Mouse (Mus musculus): Measurements from ENCODE around the gene Taok3. TPM values are rescaled to one million over a fixed set of nuclear protein-coding genes. Genes with fewer than 3 reads are reported as not detected.

Gene Taok3
- polyA plus RNA-seq, 2 experiments, result 17.1 to 43.3 TPM

DNA sequence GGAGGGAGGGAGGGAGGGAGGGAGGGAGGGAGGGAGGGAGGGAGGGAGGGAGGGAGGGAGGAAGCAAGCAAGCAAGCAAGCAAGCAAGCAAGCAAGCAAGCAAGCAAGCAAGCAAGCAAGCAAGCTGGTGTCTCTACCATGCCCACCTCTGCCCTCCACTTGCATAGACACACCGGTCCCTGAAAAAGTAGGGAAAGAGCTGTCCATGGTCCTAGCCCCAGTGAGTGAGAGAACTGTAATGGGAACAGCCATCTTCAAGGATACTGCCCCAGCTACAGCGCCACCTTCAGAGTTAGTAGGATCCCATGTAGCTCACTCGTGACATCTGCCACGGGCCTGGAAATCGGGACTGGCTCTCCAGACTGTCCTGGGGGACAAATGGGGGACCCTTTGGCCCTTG lies 144.8 kb downstream of the Taok3 start:
- Histone ChIP-seq H3K9ac (replicated peaks) (no peak overlapping the region), H3K36me3 (replicated peaks; ENCODE audit: control insufficient read depth, insufficient read depth, low read depth) (peaks cover 28% of the 10 kb centered on the region), H3K4me3 (ENCODE audit: insufficient read depth in 1 of 2, low read depth in 2 of 2, low read length in 2 of 2) (no peak overlapping the region), H3K27ac (no peak overlapping the region), H3K9me3 (ENCODE audit: control insufficient read depth, low read length) (no peaks in the 10 kb centered on the region), H3K27me3 (ENCODE audit: control insufficient read depth, insufficient read depth, low read length) (no peaks in the 10 kb centered on the region), H3K4me2 (ENCODE audit: low read depth) (no peak overlapping the region), H3K4me1 (replicated peaks; ENCODE audit: control insufficient read depth in 2 of 2, insufficient read depth in 2 of 2, low read length in 1 of 2) (no peaks in the 10 kb centered on the region)
- WGBS (ENCODE audit: insufficient replicate concordance), result 80% methylated on average over 5 of the region's 5 CpGs
- no peak for TF ChIP-seq CTCF (IDR thresholded peaks at IDR 0.05; ENCODE audit: low read depth)
- TF ChIP-seq EP300 (IDR thresholded peaks at IDR 0.05; ENCODE audit: low read depth), result no peak
- ATAC-seq (ENCODE audit: insufficient read depth), result no peak
- DNase-seq (ENCODE audit: low read depth in 3 of 3, low spot score in 3 of 3), result no peak

DNA sequence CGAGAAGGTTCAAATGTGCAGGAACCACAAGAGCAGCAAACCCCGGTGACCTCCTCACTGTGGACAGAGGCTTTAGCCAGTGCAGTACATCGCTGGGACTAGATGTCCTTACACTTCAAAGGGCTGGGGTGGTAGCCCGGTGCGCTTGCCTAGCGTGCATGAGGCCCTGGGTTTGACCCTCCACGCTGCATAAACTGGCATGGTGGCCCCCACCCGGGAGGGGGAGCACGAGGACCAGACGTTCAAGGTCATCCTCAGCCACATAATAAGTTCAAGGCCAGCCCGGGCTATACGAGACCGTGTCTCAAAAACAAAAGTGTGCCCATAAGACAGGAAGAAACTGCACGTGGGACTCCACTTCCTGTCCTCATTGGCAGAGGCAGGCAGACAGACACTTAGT lies 148.0 kb downstream of the Taok3 start:
- H3K9ac ChIP-seq (replicated peaks), result no peak overlapping the region
- H3K27me3 ChIP-seq (ENCODE audit: control insufficient read depth, insufficient read depth, low read length), result no peaks in the 10 kb centered on the region
- WGBS (ENCODE audit: insufficient replicate concordance), result 79% methylated on average over 14 of the region's 14 CpGs
- no peak overlapping the region for H3K4me2 ChIP-seq (ENCODE audit: low read depth)
- DNase-seq (ENCODE audit: low read depth in 3 of 3, low spot score in 3 of 3) (no peak), ATAC-seq (ENCODE audit: insufficient read depth) (no peak)
- no peak overlapping the region for H3K27ac ChIP-seq
- H3K9me3 ChIP-seq (ENCODE audit: control insufficient read depth, low read length), result no peaks in the 10 kb centered on the region
- no peak overlapping the region for H3K4me3 ChIP-seq (ENCODE audit: insufficient read depth in 1 of 2, low read depth in 2 of 2, low read length in 2 of 2)
- H3K4me1 ChIP-seq (replicated peaks; ENCODE audit: control insufficient read depth in 2 of 2, insufficient read depth in 2 of 2, low read length in 1 of 2), result no peaks in the 10 kb centered on the region
- peaks cover 31% of the 10 kb centered on the region for H3K36me3 ChIP-seq (replicated peaks; ENCODE audit: control insufficient read depth, insufficient read depth, low read depth)
- no peak for TF ChIP-seq EP300 (IDR thresholded peaks at IDR 0.05; ENCODE audit: low read depth)
- TF ChIP-seq CTCF (IDR thresholded peaks at IDR 0.05; ENCODE audit: low read depth), result no peak

DNA sequence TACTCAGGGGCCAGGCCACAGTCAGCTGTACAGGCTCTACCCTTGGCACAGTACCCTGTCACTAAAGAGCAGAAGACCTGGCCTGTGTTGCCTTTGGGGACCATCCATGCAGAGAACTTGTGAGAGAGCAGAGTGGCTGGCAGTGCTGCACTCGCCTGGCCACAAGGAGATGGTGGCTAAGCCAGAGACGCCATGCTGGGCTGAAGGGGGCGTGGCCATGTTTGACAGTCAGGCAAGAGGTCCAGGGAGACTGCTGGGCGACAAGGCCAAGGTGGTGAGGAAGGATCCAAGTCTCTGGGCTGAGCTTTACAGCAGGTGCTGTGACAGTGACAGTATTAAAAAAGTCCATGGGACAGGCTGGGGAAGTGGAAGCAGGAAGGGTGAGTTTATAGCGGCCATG lies 148.8 kb downstream of the Taok3 start:
- no peak overlapping the region for H3K4me2 ChIP-seq (ENCODE audit: low read depth)
- TF ChIP-seq CTCF (IDR thresholded peaks at IDR 0.05; ENCODE audit: low read depth) (no peak), EP300 (IDR thresholded peaks at IDR 0.05; ENCODE audit: low read depth) (no peak)
- no peak for DNase-seq (ENCODE audit: low read depth in 3 of 3, low spot score in 3 of 3)
- H3K27me3 ChIP-seq (ENCODE audit: control insufficient read depth, insufficient read depth, low read length), result no peaks in the 10 kb centered on the region
- no peak overlapping the region for H3K4me3 ChIP-seq (ENCODE audit: insufficient read depth in 1 of 2, low read depth in 2 of 2, low read length in 2 of 2)
- no peak overlapping the region for H3K27ac ChIP-seq
- no peaks in the 10 kb centered on the region for H3K9me3 ChIP-seq (ENCODE audit: control insufficient read depth, low read length)
- no peak for ATAC-seq (ENCODE audit: insufficient read depth)
- H3K36me3 ChIP-seq (replicated peaks; ENCODE audit: control insufficient read depth, insufficient read depth, low read depth), result peaks cover 25% of the 10 kb centered on the region
- no peaks in the 10 kb centered on the region for H3K4me1 ChIP-seq (replicated peaks; ENCODE audit: control insufficient read depth in 2 of 2, insufficient read depth in 2 of 2, low read length in 1 of 2)
- H3K9ac ChIP-seq (replicated peaks), result no peak overlapping the region
- WGBS (ENCODE audit: insufficient replicate concordance), result 76% methylated on average over 5 of the region's 5 CpGs

DNA sequence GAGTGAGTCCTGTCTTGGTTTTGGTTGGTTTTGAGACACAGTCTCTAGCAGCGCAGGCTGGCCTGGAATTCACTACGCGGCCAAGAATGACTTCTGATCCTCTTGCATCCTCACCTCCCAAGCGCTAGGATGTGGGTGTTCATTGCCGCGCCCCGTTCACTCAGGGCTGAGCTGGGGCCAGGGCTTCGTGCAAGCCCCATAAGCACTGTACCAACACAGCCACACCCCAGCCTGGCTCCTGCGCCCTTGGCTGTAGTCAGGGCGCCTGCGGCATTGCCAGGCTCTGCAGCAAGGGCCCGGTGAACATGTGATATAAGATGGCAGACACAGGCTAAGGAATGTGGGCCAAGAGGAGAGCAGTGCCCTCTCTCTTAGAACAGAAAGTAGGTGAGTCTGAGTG lies 149.5 kb downstream of the Taok3 start:
- no peak for TF ChIP-seq EP300 (IDR thresholded peaks at IDR 0.05; ENCODE audit: low read depth)
- TF ChIP-seq CTCF (IDR thresholded peaks at IDR 0.05; ENCODE audit: low read depth), result no peak
- Histone ChIP-seq H3K36me3 (replicated peaks; ENCODE audit: control insufficient read depth, insufficient read depth, low read depth) (peaks cover 21% of the 10 kb centered on the region), H3K4me2 (ENCODE audit: low read depth) (no peak overlapping the region), H3K4me1 (replicated peaks; ENCODE audit: control insufficient read depth in 2 of 2, insufficient read depth in 2 of 2, low read length in 1 of 2) (no peaks in the 10 kb centered on the region), H3K9me3 (ENCODE audit: control insufficient read depth, low read length) (no peaks in the 10 kb centered on the region), H3K4me3 (ENCODE audit: insufficient read depth in 1 of 2, low read depth in 2 of 2, low read length in 2 of 2) (no peak overlapping the region), H3K27me3 (ENCODE audit: control insufficient read depth, insufficient read depth, low read length) (no peaks in the 10 kb centered on the region), H3K27ac (no peak overlapping the region), H3K9ac (replicated peaks) (no peak overlapping the region)
- ATAC-seq (ENCODE audit: insufficient read depth), result no peak
- DNase-seq (ENCODE audit: low read depth in 3 of 3, low spot score in 3 of 3), result no peak
- 92% methylated on average over 12 of the region's 12 CpGs for WGBS (ENCODE audit: insufficient replicate concordance)

DNA sequence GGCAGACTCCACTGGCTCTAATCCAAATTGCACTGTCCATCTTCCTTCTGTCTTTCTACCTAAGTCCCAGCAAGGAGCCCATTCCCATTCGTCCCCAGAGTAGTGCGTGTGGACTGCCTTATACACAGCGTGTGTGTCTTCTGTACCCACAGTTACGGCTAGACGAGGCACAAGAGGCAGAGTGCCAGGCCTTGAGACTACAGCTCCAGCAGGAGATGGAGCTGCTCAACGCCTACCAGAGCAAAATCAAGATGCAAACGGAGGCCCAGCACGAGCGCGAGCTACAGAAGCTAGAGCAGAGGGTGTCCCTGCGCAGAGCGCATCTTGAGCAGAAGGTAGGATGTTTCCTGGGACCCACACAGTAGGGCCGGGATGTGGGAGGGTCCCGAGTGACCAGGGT lies 152.0 kb downstream of the Taok3 start:
- Histone ChIP-seq H3K36me3 (replicated peaks; ENCODE audit: control insufficient read depth, insufficient read depth, low read depth) (peaks cover 8% of the 10 kb centered on the region), H3K27ac (no peak overlapping the region), H3K4me1 (replicated peaks; ENCODE audit: control insufficient read depth in 2 of 2, insufficient read depth in 2 of 2, low read length in 1 of 2) (no peaks in the 10 kb centered on the region), H3K27me3 (ENCODE audit: control insufficient read depth, insufficient read depth, low read length) (no peaks in the 10 kb centered on the region), H3K9me3 (ENCODE audit: control insufficient read depth, low read length) (no peaks in the 10 kb centered on the region), H3K4me2 (ENCODE audit: low read depth) (no peak overlapping the region), H3K4me3 (ENCODE audit: insufficient read depth in 1 of 2, low read depth in 2 of 2, low read length in 2 of 2) (no peak overlapping the region), H3K9ac (replicated peaks) (no peak overlapping the region)
- TF ChIP-seq CTCF (IDR thresholded peaks at IDR 0.05; ENCODE audit: low read depth) (no peak), EP300 (IDR thresholded peaks at IDR 0.05; ENCODE audit: low read depth) (no peak)
- DNase-seq (ENCODE audit: low read depth in 3 of 3, low spot score in 3 of 3) (no peak), ATAC-seq (ENCODE audit: insufficient read depth) (no peak)
- 88% methylated on average over 14 of the region's 14 CpGs for WGBS (ENCODE audit: insufficient replicate concordance)
